Mouse (Mus musculus): ENCODE data around the gene Hist1h2af. TPM values are rescaled to one million over a fixed set of nuclear protein-coding genes. Genes with fewer than 3 reads are reported as not detected.
"Not testable (repeated sequence)": the region's sequence is repeated elsewhere in the genome, so short reads cannot be mapped to it uniquely, and the experiment has no call there.

The Hist1h2af gene
- polyA plus RNA-seq, 1 experiment from 2014 or later = not detected

DNA sequence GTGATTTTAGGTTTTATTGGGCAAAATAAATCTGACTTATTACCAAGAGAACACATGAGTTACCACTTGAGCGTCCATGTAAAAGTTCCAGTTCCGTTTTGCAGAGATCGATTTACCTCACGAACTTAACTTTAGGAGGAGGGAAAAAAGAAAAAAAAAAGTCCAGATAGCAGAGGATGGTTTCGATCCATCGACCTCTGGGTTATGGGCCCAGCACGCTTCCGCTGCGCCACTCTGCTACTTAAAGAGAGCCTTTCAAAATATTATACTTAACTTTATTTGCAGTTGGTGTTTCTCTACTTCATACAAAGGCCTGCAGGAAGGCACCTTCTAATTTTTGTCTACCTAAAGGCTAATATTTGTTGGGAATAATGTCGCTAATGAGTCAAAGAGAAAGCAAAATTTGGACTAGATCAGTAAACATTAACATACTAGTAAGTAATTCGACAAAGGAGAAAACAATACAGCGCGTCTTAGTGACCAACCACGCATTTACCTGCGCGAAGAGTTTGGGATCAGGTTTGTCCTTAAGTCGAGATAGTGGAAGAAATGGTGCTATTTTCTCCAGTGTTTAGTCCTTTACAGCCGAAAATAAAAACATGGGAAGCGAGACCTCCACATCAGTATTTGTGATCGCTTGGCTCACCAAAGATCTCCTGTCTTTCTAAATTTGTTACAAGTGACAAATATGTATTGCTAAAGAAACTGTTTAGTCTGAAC, 3.4 kb upstream of the Hist1h2af start:
- peak overlapping the region; percentile 75 for H3K9ac ChIP-seq
- ATAC-seq (replicated peaks) = peak; percentile 13; the same call in 1 of the 2 replicates
- H3K4me1 ChIP-seq = peaks cover 41% of the 10 kb centered on the region
- no peaks in the 10 kb centered on the region for H3K36me3 ChIP-seq (replicated peaks)
- H3K9me3 ChIP-seq = no peaks in the 10 kb centered on the region
- H3K27ac ChIP-seq = peak overlapping the region; percentile 96
- WGBS = under 1% methylated on average over 20 of the region's 20 CpGs
- H3K4me3 ChIP-seq = peak overlapping the region; percentile 54
- H3K27me3 ChIP-seq (replicated peaks) = no peaks in the 10 kb centered on the region
- H3K4me2 ChIP-seq = peak overlapping the region; percentile 85

DNA sequence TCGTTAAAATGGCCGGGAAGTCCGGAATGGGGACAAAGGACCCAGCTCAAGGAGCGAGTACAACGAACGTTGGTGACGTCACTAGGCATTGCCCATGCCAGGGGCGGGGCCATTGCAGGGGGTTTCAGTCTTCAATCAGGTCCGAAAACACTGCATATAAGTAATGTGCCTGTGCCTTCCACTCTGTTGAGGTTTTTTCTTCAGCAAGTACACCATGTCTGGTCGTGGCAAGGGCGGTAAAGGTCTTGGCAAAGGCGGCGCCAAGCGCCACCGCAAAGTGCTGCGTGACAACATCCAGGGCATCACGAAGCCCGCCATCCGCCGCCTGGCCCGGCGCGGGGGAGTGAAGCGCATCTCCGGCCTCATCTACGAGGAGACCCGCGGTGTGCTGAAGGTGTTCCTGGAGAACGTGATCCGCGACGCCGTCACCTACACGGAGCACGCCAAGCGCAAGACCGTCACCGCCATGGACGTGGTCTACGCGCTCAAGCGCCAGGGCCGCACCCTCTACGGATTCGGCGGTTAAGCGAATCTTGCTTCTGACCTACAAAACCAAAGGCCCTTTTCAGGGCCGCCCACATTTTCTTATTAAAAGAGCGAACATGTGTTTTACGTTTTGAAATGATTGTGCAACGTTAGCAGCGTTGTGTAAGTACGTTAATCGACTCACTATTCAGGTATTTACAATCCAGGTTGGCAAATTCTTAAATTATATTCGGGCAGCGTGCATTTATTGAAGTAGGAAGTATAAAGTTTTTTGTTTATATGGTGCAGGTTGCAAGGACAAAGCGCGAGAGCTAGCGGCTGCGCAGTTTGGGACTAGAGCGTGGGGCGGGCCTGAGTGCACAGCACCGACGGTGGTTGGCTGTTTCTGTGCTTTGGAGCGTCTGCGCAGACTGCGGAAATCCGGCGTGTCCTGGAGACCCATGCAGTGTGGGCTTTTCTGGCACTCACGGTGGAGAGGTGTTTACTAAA, 2.5 kb upstream of the Hist1h2af start, which contains the start of gene Hist1h4h:
Gene Hist1h4h, plus strand, starts transcription at position 150 of the 975 bp plus-strand sequence.
- no peaks in the 10 kb centered on the region for H3K9me3 ChIP-seq
- H3K27ac ChIP-seq = peak within 1 kb of the TSS; percentile 96
- H3K36me3 ChIP-seq (replicated peaks) = no peaks in the 10 kb centered on the region
- WGBS = under 1% methylated on average over 67 of the region's 70 CpGs
- no peaks in the 10 kb centered on the region for H3K27me3 ChIP-seq (replicated peaks)
- H3K9ac ChIP-seq = peak within 1 kb of the TSS; percentile 75
- H3K4me1 ChIP-seq = peaks cover 45% of the 10 kb centered on the region
- peak within 1 kb of the TSS; percentile 85 for H3K4me2 ChIP-seq
- H3K4me3 ChIP-seq = peak within 1 kb of the TSS; percentile 54
- peak; percentile 92 for ATAC-seq (replicated peaks)

DNA sequence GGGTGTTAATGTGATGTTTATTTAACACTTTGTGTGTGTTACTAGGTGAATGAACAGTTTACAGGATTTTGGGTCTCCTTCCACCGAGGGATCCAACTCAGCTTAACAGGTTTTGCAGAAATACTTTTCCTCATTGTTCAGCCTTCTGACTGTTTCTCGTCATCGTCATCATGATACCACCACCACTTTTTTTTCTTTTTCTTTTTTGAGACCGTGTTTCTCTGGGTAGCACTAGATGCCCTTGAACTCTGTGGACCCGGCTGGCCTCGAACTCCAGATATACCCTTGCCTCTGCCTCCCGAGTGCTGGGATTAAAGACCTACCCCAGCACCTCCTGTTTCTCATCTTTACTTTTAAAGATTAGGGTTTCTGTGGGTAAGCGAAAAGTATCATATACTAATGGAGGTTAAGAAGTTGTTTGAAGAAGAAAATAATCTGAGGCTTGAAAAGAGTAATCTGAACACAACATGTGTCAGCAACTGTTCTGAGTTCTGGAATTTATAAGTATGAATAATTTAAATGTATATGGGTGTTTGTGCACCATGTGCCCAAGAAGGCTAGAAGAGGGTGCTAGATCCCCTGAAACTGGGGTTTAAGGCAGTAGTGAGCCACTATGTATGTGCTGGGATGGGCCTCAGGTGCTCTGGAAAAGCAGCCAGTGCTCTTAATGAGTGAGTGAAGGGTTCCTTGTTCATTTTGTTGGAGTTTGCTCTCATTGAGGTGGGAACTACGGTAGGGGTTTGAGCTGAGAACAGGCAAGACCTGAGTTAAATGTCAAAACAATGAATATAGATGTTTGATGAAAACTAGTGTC, 1.2 kb upstream of the Hist1h2af start:
- Histone ChIP-seq H3K4me1 (peaks cover 41% of the 10 kb centered on the region), H3K9me3 (no peaks in the 10 kb centered on the region), H3K36me3 (replicated peaks) (no peaks in the 10 kb centered on the region), H3K4me3 (peak overlapping the region; percentile 54), H3K27me3 (replicated peaks) (no peaks in the 10 kb centered on the region), H3K9ac (peak overlapping the region; percentile 75), H3K4me2 (peak overlapping the region; percentile 85), H3K27ac (peak overlapping the region; percentile 96)
- WGBS = 24% methylated on average over 9 of the region's 9 CpGs
- no peak for ATAC-seq (replicated peaks)

DNA sequence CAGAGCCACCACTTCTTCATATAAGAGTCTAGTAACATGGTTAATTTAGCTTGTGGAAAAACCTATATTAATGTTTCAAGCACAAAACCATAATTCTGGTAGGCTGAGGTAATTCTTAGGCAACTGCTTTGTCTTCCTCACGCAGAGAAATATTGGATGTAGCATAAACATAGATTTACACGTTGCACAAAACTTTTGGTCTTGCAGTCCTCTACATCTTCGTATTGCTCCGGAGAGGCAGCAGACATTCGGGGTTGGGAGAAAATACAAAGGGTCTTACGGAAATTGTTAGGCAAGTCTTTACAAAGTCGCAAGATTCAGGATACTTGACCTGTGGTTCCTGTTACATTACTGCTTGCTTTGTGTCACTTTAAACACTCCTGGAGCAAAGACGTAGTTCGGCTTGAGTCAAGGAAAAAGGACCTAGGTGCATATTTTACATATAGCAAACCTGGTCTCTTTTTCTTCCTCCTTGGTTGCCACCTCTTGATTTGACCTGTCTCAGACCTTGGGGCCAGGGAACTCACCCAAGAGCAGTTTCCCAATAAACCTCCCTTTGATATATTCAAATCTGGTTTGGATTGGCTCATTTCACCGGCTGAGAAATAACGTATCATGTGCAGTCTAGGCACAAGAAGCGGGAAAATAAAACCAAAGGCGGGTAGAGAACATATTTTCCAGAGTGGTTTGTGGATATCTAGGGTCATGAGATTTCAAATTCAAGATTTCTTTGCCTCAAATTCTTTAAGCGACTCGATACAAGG, 844 bp downstream of the Hist1h2af start:
- Histone ChIP-seq H3K4me2 (peak overlapping the region; percentile 85), H3K27ac (peak overlapping the region; percentile 48; the same call in 1 of the 2 replicates), H3K27me3 (replicated peaks) (no peaks in the 10 kb centered on the region), H3K9ac (peak overlapping the region; percentile 12; the same call in 1 of the 2 replicates), H3K4me3 (peak overlapping the region; percentile 54), H3K9me3 (no peaks in the 10 kb centered on the region), H3K4me1 (peaks cover 37% of the 10 kb centered on the region), H3K36me3 (replicated peaks) (no peaks in the 10 kb centered on the region)
- under 1% methylated on average over 15 of the region's 15 CpGs for WGBS
- ATAC-seq (replicated peaks) = no peak

GRCm38 (mm10) chr13:23535137-23536075, 1.7 kb downstream of the Hist1h2af start, which contains the start of gene Hist1h3g:
Hist1h3g (plus strand) TSS chr13:23535422.
- peak; percentile 89 for ATAC-seq (replicated peaks)
- H3K9me3 ChIP-seq; H3K27me3 ChIP-seq (replicated peaks); H3K36me3 ChIP-seq (replicated peaks): not testable (repeated sequence)
- Histone ChIP-seq H3K4me1 (peaks cover 31% of the 10 kb centered on the region), H3K4me3 (peak within 1 kb of the TSS; percentile 54), H3K9ac (peak within 1 kb of the TSS; percentile 12; the same call in 1 of the 2 replicates), H3K4me2 (peak within 1 kb of the TSS; percentile 85), H3K27ac (peak within 1 kb of the TSS; percentile 48; the same call in 1 of the 2 replicates)
- under 1% methylated on average over 50 of the region's 62 CpGs for WGBS

DNA sequence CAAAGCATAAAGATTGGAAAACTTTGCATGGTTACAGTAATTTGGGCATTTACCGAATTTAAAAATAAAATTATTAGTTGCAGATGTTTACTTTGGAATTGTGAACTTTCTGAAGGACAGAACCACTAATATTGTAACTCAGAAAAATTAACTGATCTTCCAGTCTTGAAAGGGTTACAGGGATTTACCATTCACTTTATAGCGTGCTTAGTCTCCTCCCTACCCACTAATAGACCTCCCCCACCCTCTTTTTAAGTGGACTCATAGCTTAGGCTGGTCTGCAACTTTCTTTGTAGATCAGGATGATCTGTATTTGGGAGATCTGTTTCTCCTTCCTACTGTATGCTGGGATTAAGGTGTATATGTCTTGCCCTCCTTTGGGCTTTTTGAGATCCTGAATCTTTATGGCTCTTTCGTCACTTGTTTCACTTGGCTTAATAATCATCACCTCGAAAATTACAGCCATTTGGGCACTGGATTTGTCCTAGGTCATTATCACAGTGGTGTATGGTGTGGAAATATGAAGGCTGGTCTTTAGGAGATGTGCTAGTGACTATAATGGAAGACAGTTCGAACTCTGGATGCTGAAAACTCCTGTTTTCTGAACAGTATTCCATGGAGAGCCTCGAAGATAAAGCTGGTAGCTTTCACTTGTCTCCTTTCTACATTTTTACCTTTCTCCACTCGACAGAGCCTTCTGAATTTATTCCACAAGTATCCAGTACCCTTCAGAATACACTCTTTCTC, 2.5 kb downstream of the Hist1h2af start:
- Histone ChIP-seq H3K4me2 (peak overlapping the region; percentile 85), H3K27me3 (replicated peaks) (no peaks in the 10 kb centered on the region), H3K27ac (no peak overlapping the region), H3K9ac (no peak overlapping the region), H3K36me3 (replicated peaks) (no peaks in the 10 kb centered on the region), H3K4me1 (peaks cover 31% of the 10 kb centered on the region), H3K4me3 (no peak overlapping the region), H3K9me3 (no peaks in the 10 kb centered on the region)
- 17% methylated on average over 7 of the region's 7 CpGs for WGBS
- ATAC-seq (replicated peaks) = no peak

GRCm38 (mm10) chr13:23537006-23537710, 3.5 kb downstream of the Hist1h2af start:
- no peak overlapping the region for H3K4me3 ChIP-seq
- H3K4me1 ChIP-seq = peaks cover 27% of the 10 kb centered on the region
- no peak overlapping the region for H3K9ac ChIP-seq
- ATAC-seq (replicated peaks) = no peak
- no peaks in the 10 kb centered on the region for H3K36me3 ChIP-seq (replicated peaks)
- no peaks in the 10 kb centered on the region for H3K27me3 ChIP-seq (replicated peaks)
- no peak overlapping the region for H3K27ac ChIP-seq
- no peaks in the 10 kb centered on the region for H3K9me3 ChIP-seq
- WGBS = 78% methylated on average over 3 of the region's 3 CpGs
- no peak overlapping the region for H3K4me2 ChIP-seq

DNA sequence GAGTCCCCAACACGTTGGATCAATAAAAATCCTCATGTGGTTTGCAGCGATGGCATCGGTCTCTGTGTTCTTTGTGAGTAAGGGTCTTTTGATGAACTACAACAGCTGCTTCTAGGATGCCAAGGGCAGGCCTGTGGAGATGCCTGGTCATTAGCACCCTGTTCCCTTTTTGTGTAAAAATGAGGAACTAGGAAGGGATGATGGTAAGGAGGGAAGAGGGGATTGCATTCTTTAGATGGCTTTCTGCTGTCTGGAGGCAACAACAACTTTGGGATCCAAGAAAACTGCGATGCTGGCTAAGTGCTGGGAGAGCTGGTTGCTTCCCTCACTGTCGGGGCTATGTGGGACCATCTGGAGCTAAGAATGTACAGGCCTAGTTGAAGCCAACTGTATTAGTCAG, 4.5 kb downstream of the Hist1h2af start:
- Histone ChIP-seq H3K4me1 (peaks cover 21% of the 10 kb centered on the region), H3K9me3 (no peaks in the 10 kb centered on the region), H3K9ac (no peak overlapping the region), H3K4me2 (no peak overlapping the region), H3K27me3 (replicated peaks) (no peaks in the 10 kb centered on the region), H3K36me3 (replicated peaks) (no peaks in the 10 kb centered on the region), H3K27ac (no peak overlapping the region), H3K4me3 (no peak overlapping the region)
- 81% methylated on average over 5 of the region's 5 CpGs for WGBS
- ATAC-seq (replicated peaks) = no peak

DNA sequence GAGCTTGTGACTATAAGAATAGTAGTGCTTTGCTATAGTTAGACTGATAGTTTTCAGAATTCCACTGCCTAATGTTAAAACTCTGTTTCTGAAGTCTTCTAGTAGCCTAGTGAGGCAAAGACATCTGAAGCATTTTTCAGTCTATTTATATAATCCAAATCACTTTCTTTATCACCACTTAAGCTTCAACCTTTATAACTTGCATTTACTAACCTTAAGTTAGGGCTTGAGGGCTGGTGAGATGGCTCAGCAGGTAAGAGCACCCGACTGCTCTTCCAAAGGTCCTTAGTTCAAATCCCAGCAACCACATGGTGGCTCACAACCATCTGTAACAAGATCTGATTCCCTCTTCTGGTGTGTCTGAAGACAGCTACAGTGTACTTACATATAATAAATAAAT, 6.1 kb downstream of the Hist1h2af start:
- H3K27ac ChIP-seq; H3K4me2 ChIP-seq; H3K9ac ChIP-seq; H3K9me3 ChIP-seq; H3K4me3 ChIP-seq; ATAC-seq (replicated peaks); H3K36me3 ChIP-seq (replicated peaks); H3K27me3 ChIP-seq (replicated peaks): not testable (repeated sequence)
- WGBS = 81% methylated on average over 1 of the region's 1 CpGs
- peaks cover 10% of the 10 kb centered on the region for H3K4me1 ChIP-seq
